Mouse (Mus musculus) right cerebral cortex, postnatal 4 days (tissue): ENCODE measurements around the gene Zfp580.
"Not testable (repeated sequence)": the region's sequence is repeated elsewhere in the genome, so short reads cannot be mapped to it uniquely, and the experiment has no call there.

Experiments
- DNase-seq: peaks from one replicate; pipeline ENCODE4 v3.0.0-alpha.2; 2022

Zfp580 gene

DNA sequence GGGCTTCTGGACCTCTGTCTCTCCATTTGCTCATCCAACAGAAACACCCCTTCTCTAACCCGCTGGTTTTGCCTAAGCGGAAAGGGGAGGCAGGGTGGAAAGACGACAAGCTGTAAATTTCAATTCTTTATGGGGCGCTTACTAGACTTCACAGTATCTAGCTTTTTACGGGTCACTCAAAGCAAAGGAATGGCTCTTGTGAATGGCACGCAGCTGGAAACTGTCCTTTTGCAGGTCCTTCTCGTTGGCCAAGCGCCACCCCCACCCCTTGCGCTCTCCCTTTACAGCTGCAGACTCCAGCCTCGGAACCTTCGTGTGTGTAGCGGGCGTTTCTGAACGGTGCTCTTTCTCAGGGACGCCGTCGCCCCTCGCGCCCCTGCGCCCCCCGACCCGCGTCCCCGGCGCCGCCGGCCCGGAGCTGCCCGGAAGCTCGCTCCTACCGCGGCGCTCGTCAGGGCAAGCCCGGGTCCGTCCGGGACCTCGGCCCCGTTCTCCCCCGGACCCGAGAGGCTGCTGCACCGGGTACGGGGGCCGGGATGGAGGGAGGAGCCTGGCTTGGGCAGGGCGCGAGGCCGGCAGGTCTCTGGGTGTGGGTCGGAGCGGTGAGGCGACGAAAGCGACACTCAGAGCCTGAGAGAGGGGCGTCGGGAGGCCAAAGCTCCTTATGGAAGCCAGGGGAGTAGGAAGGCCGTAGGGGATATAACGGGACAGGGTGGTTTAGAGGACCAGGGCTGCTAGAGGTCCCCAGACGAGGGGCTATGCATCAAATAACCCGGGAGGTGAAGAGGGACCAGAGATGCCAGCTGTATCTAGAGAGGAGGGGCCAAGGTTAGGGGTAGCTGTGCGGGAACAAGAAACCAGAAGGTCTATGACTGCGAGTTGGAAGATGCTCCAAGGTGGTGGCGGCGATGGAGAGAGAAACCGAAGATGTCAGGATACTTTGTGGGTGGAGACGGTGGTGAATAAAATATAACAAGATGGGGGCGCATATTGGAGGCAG lies at the start of gene Zfp580:
Gene Zfp580 (plus strand): TSS at position 346 of the 1,000 bp plus-strand sequence.
- DNase-seq: peak; percentile 83

DNA sequence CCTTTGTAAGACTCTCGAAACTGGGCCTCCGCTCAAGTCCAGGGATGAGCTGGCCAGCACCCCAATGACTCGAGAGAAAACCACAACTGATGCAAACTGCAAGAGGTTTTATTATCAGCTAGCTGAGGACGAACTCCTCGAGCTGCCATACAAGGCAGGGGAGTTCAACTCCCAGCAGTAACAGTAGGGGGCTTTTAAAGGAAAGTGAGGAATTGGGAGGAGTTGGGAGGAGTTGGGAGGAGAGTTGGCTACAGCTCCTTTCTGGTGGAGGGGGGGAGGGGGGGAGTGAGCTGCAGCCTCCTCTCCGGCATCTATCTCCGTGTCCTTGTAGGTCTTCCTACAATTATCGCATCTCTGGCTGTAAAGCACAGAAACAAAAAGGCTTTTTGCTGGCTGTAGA lies 48.5 kb upstream of the Zfp580 start:
- not testable (repeated sequence) for DNase-seq

GRCm38 (mm10) chr7:5008229-5008628 lies 43.1 kb upstream of the Zfp580 start:
- no peak for DNase-seq

GRCm38 (mm10) chr7:5012681-5013513 lies 38.4 kb upstream of the Zfp580 start:
- DNase-seq: no peak

DNA sequence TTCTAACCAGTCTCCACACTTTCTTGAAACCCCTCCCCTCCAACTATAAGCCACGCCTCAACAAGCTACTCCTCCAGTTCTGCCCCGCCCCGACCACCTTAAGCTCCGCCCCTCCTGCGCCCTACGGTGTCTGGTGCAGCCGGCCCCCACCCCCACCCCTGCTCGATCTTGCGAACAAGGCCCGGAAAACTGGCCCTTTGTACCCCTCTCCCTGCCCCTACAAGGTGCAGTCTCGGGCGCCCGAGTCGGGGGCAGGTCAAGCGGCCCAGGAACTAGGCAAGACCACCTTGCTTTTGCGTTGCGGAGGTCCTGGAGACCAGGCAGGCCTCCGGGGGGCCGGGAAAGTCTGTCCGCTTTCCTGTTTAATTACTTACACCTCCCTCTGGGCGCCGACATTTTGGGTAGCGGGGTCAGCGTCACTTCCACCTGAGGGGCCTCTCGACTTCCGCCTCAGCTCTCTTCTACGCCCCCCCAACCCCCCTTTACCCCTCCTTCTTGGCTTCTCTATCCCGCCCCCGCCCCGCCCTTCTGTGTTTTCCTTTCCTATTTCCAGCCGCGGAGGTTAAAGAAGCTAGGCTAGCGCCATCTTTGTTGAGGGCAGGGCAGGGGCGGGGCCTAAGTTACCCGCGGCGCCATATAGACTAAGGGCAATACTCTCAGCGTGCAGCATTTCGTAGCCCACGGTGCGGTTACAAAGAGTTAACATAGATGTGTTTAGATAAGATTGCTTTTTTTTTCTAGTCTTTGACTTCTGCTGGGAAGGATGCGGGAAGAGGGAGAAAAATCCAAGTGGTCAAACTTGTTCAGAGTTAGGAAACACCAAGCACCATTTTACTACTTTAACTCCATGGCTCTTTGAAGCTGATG lies 36.9 kb upstream of the Zfp580 start, which contains the start of the genes Zfp524 and Fiz1:
Gene Zfp524 (plus strand): TSS at position 165 of the 867 bp plus-strand sequence.
Gene Fiz1 (minus strand): TSS at position 447 of the 867 bp plus-strand sequence.
- DNase-seq: peak; percentile 95

GRCm38 (mm10) chr7:5015118-5016001 lies 36.0 kb upstream of the Zfp580 start, which contains the start of gene Gm44973:
Gene Gm44973, plus strand, starts transcription at chr7:5015496.
- DNase-seq: peak; percentile 95

DNA sequence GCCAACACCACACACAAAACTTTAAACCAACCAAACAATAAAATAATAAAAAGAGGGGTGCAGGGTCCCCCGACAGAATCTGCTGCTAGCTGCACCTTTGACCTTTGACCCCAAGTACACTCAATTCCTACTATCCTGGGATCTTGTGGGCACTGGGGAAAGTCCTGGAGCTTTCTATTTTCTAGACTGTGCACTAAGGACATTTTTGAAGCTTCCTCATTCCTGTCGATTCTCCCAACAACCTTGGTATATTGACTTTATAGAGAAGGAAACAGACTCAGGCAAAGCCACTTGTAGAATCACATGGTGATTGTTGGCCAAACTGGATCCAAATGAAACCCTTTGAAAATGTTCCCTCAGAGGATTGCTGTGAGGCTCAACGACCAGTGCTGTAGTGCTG lies 35.3 kb upstream of the Zfp580 start:
- no peak for DNase-seq

GRCm38 (mm10) chr7:5016920-5017319 lies 34.4 kb upstream of the Zfp580 start:
- DNase-seq: no peak

- DNase-seq: no peak
Measured at GRCm38 (mm10) chr7:5017352-5017751, 34.0 kb upstream of the Zfp580 start.

GRCm38 (mm10) chr7:5017931-5018330 lies 33.4 kb upstream of the Zfp580 start:
- no peak for DNase-seq

- DNase-seq: not testable (repeated sequence)
Measured at GRCm38 (mm10) chr7:5019576-5019975, 31.8 kb upstream of the Zfp580 start.

GRCm38 (mm10) chr7:5020000-5020681 lies 31.2 kb upstream of the Zfp580 start, which contains the start of the genes Zfp865 and Ccdc106:
Gene Zfp865, plus strand, starts transcription at chr7:5020376.
Gene Ccdc106, plus strand, starts transcription at chr7:5020553.
- peak; percentile 99 for DNase-seq

DNA sequence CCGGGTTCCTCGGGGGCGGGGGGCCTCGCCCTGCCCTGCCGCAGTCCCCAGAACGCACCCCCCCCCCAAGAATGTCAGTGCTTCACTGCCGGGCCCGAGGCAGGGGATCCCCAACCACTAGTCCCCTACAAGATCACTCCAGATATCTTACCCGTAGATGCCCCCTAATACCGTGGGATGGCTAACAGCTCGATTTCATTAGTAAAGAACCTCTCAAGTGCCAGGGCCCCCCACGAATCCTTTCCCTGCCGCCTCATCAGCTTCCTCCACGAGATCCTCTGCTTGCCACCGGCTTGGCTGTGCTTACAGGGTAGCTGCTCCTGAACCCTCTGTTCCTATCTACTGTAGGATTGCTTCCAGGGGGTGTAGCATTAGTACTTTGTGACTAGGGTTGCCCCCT lies 30.7 kb upstream of the Zfp580 start:
- DNase-seq: no peak

DNA sequence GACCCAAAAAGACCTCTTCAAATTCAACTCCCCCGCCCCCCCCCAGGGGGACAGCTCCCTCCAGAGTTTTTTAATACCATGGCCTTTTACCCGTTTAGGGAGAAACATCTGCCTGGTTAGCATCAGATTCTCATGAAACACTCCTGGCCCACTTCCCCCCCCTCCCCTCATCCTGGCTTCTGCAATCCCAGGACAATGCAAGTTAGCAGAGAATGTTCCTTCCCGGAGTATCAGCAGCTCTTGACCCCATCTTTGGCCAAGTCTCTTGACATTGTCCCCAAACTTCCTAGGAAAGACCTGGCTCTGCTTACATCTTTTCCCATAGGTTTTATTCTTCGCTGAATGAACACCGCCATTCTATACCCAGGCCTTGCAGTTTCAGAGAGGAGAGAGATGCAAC lies 30.1 kb upstream of the Zfp580 start:
- no peak for DNase-seq

GRCm38 (mm10) chr7:5029543-5029942 lies 21.8 kb upstream of the Zfp580 start:
- no peak for DNase-seq

GRCm38 (mm10) chr7:5029946-5030345 lies 21.4 kb upstream of the Zfp580 start:
- no peak for DNase-seq

DNA sequence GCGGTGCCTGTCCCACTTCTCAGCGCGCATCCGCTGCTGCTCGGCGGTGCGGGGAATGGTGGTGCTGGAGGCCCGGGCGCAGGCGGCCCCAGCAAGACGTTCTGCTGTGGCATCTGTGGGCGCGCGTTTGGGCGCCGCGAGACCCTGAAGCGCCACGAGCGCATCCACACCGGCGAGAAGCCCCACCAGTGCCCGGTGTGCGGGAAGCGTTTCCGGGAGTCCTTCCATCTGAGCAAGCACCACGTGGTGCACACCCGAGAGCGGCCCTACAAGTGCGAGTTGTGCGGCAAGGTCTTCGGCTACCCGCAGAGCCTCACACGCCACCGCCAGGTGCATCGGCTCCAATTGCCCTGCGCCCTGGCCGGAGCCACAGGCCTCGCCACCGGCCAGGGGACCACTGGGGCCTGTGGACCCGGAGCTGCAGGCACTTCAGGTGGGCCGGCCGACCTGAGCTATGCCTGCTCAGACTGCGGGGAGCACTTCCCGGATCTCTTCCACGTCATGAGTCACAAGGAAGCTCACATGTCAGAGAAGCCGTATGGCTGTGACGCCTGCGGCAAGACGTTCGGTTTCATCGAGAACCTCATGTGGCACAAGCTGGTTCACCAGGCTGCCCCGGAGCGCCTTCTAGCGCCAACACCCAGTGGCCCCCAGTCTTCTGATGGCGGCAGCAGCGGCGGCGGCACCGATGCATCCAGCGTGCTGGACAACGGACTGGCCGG lies 20.6 kb upstream of the Zfp580 start:
- DNase-seq: no peak

GRCm38 (mm10) chr7:5031496-5031895 lies 19.8 kb upstream of the Zfp580 start:
- no peak for DNase-seq

DNA sequence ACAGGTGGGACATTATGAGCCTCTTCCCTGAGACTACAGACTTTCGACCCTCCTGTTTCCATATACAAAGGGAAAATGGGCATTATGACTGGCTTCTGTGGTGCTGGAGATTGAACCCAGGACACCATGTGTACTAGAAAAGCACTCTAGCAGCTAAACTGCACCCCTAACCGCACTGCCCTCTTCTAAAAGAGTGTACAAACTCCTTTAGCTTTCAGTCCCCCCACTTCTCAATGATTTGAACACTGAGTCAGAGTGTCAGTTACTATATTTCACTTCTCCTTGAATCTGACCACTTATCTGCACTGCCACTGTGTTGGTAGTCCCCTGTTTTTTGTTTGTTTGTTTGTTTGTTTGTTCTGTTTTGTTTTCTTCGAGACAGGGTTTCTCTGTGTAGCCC lies 17.5 kb upstream of the Zfp580 start, which contains the start of gene 4632433K11Rik:
Gene 4632433K11Rik (plus strand): TSS at position 301 of the 400 bp plus-strand sequence.
- no peak for DNase-seq

GRCm38 (mm10) chr7:5035628-5036027 lies 15.7 kb upstream of the Zfp580 start:
- no peak for DNase-seq
